Mouse (Mus musculus) c-Kit-positive CD71-positive TER-119-negative erythroid progenitor cells, embryonic 14.5 days (primary cell): Measurements from ENCODE around the gene Hoxa9.

Experiments
- DNase-seq: peaks from one replicate; pipeline ENCODE4 v3.0.0-alpha.2; 2013; ENCODE audit warnings: low read depth

Gene Hoxa9

GRCm38 (mm10) chr6:52228475-52229465, 2.1 kb downstream of the Hoxa9 start:
- no peak for DNase-seq

GRCm38 (mm10) chr6:52227470-52228222, 3.2 kb downstream of the Hoxa9 start:
- no peak for DNase-seq

- no peak for DNase-seq
Measured at GRCm38 (mm10) chr6:52226569-52227257, 4.2 kb downstream of the Hoxa9 start.

GRCm38 (mm10) chr6:52225612-52226568, 5.0 kb downstream of the Hoxa9 start:
- no peak for DNase-seq

GRCm38 (mm10) chr6:52224895-52225611, 5.8 kb downstream of the Hoxa9 start:
- no peak for DNase-seq

GRCm38 (mm10) chr6:52223939-52224760, 6.7 kb downstream of the Hoxa9 start:
- DNase-seq: no peak

GRCm38 (mm10) chr6:52222729-52223128, 8.2 kb downstream of the Hoxa9 start:
- DNase-seq: no peak

- DNase-seq: no peak
Measured at GRCm38 (mm10) chr6:52221993-52222685, 8.8 kb downstream of the Hoxa9 start.

GRCm38 (mm10) chr6:52221337-52221992, 9.4 kb downstream of the Hoxa9 start, which contains the start of gene Hoxa7:
Hoxa7 (minus strand) TSS chr6:52221854.
- peak; percentile 39 for DNase-seq

- no peak for DNase-seq
Measured at GRCm38 (mm10) chr6:52220865-52221310, 10.0 kb downstream of the Hoxa9 start.

GRCm38 (mm10) chr6:52220003-52220864, 10.7 kb downstream of the Hoxa9 start:
- no peak for DNase-seq

- no peak for DNase-seq
Measured at GRCm38 (mm10) chr6:52219234-52219942, 11.5 kb downstream of the Hoxa9 start.

GRCm38 (mm10) chr6:52218643-52219215, 12.2 kb downstream of the Hoxa9 start:
- no peak for DNase-seq

GRCm38 (mm10) chr6:52217895-52218642, 12.8 kb downstream of the Hoxa9 start:
- DNase-seq: no peak

GRCm38 (mm10) chr6:52217459-52217768, 13.5 kb downstream of the Hoxa9 start:
- no peak for DNase-seq
